Mouse (Mus musculus) intestine, embryonic 16.5 days (tissue): ENCODE results near the gene Cited2. TPM values are rescaled to one million over a fixed set of nuclear protein-coding genes. Genes with fewer than 3 reads are reported as not detected.

ENCODE experiments used
- ATAC-seq: fragments of 200-750 bp; cut with Nextera tagmentation; 2 replicates; pipeline ENCODE4 v1.8.0; 2017; ENCODE audit warnings: moderate TSS enrichment, moderate library complexity
- H3K27ac ChIP-seq: fragments of 300-500 bp; sonication (generic); 2 replicates; pipeline ENCODE4 v1.5.1; 2014; ENCODE audit warnings: mild to moderate bottlenecking, low read length
- H3K27me3 ChIP-seq: fragments of 300-500 bp; sonication (generic); replicated peaks from 2 replicates; pipeline ENCODE4 v1.6.1; 2014; ENCODE audit warnings: low read length, control low read depth, mixed read lengths; ENCODE audit not compliant: control insufficient read depth, insufficient read depth
- H3K36me3 ChIP-seq: fragments of 300-500 bp; sonication (generic); 2 replicates; pipeline ENCODE4 v1.6.1; 2014; ENCODE audit warnings: low read length, control low read depth; ENCODE audit not compliant: control insufficient read depth, insufficient read depth
- H3K4me1 ChIP-seq: fragments of 300-500 bp; sonication (generic); 2 replicates; pipeline ENCODE4 v1.6.1; 2014; ENCODE audit warnings: low read length, control low read depth, mixed read lengths; ENCODE audit not compliant: control insufficient read depth, insufficient read depth
- H3K4me2 ChIP-seq: fragments of 300-500 bp; sonication (generic); 2 replicates; pipeline ENCODE4 v1.6.1; 2014; ENCODE audit warnings: low read depth, low read length, control low read depth
- H3K4me3 ChIP-seq: fragments of 300-500 bp; sonication (generic); 2 replicates; pipeline ENCODE4 v1.5.1; 2014; ENCODE audit warnings: mild to moderate bottlenecking, low read length
- H3K9ac ChIP-seq: fragments of 300-500 bp; sonication (generic); 2 replicates; pipeline ENCODE4 v1.6.1; 2014; ENCODE audit warnings: low read depth, low read length
- H3K9me3 ChIP-seq: fragments of 300-500 bp; sonication (generic); 2 replicates; pipeline ENCODE4 v1.6.1; 2016; ENCODE audit warnings: low read length, control low read depth; ENCODE audit not compliant: control insufficient read depth
- WGBS: fragments of 180-500 bp; shearing (Covaris S2); extraction: QIAGEN DNeasy Blood & Tissue Kit; methylation state at CpG from one replicate; pipeline ENCODE4 v1.1.7; 2014; 5-methylcytosine and 5-hydroxymethylcytosine counted together
- polyA plus RNA-seq: library from polyadenylated mRNA; unstranded; fragments of >200 nt; fragmentation: Nextera tagmentation; extraction: Ambion mirVana; gene quantifications from 2 replicates; pipeline ENCODE4 v1.2.1, GENCODE M21; 2015

Gene Cited2
- 21.8 and 41.6 TPM in 2 replicates for polyA plus RNA-seq

- under 1% methylated on average over 55 of the region's 55 CpGs for WGBS
- Histone ChIP-seq H3K9me3 (no peaks in the 10 kb centered on the region), H3K9ac (peak within 1 kb of the TSS; percentile 96), H3K4me2 (peak within 1 kb of the TSS; percentile 87), H3K36me3 (no peaks in the 10 kb centered on the region), H3K27me3 (no peaks in the 10 kb centered on the region), H3K27ac (peak within 1 kb of the TSS; percentile 99), H3K4me3 (peak within 1 kb of the TSS; percentile 95), H3K4me1 (peaks cover 19% of the 10 kb centered on the region)
- peak; percentile 82 for ATAC-seq
These were observed at the start of gene Cited2 for GRCm38 (mm10) chr10:17722653-17723410. Gene Cited2 (plus strand): TSS chr10:17723218.

- ATAC-seq = peak; percentile 61
- Histone ChIP-seq H3K9me3 (no peaks in the 10 kb centered on the region), H3K27ac (no peak overlapping the region), H3K9ac (no peak overlapping the region), H3K4me1 (no peaks in the 10 kb centered on the region), H3K4me3 (no peak overlapping the region), H3K4me2 (no peak overlapping the region), H3K27me3 (no peaks in the 10 kb centered on the region), H3K36me3 (no peaks in the 10 kb centered on the region)
- WGBS = 65% methylated on average over 5 of the region's 5 CpGs
These were observed 48.6 kb upstream of the Cited2 start for GRCm38 (mm10) chr10:17674454-17674853.

- no peak; the same call in 1 of the 2 replicates for ATAC-seq
- Histone ChIP-seq H3K27me3 (no peaks in the 10 kb centered on the region), H3K9me3 (no peaks in the 10 kb centered on the region), H3K36me3 (no peaks in the 10 kb centered on the region), H3K4me2 (no peak overlapping the region), H3K9ac (no peak overlapping the region), H3K27ac (no peak overlapping the region), H3K4me1 (no peaks in the 10 kb centered on the region), H3K4me3 (no peak overlapping the region)
- 88% methylated on average over 2 of the region's 2 CpGs for WGBS
These were observed 48.1 kb upstream of the Cited2 start for GRCm38 (mm10) chr10:17674869-17675268.

- no peak overlapping the region for H3K9ac ChIP-seq
- no peak for ATAC-seq
- H3K27me3 ChIP-seq = no peaks in the 10 kb centered on the region
- no peak overlapping the region for H3K27ac ChIP-seq
- 78% methylated on average over 3 of the region's 3 CpGs for WGBS
- no peak overlapping the region for H3K4me2 ChIP-seq
- no peaks in the 10 kb centered on the region for H3K9me3 ChIP-seq
- H3K4me3 ChIP-seq = no peak overlapping the region
- no peaks in the 10 kb centered on the region for H3K4me1 ChIP-seq
- no peaks in the 10 kb centered on the region for H3K36me3 ChIP-seq
These were observed 46.6 kb upstream of the Cited2 start for GRCm38 (mm10) chr10:17676464-17676863.

- Histone ChIP-seq H3K4me1 (no peaks in the 10 kb centered on the region), H3K4me2 (no peak overlapping the region), H3K36me3 (no peaks in the 10 kb centered on the region), H3K4me3 (no peak overlapping the region), H3K27ac (no peak overlapping the region), H3K27me3 (no peaks in the 10 kb centered on the region), H3K9ac (no peak overlapping the region), H3K9me3 (no peaks in the 10 kb centered on the region)
- 58% methylated on average over 4 of the region's 4 CpGs for WGBS
- ATAC-seq = no peak
These were observed 45.7 kb upstream of the Cited2 start for GRCm38 (mm10) chr10:17677308-17677707.

- Histone ChIP-seq H3K9ac (no peak overlapping the region), H3K27me3 (no peaks in the 10 kb centered on the region), H3K4me1 (no peaks in the 10 kb centered on the region), H3K36me3 (no peaks in the 10 kb centered on the region), H3K4me3 (no peak overlapping the region), H3K4me2 (no peak overlapping the region), H3K9me3 (no peaks in the 10 kb centered on the region), H3K27ac (peak overlapping the region; percentile 77)
- ATAC-seq = peak; percentile 96
- 60% methylated on average over 8 of the region's 8 CpGs for WGBS
These were observed 42.3 kb upstream of the Cited2 start for GRCm38 (mm10) chr10:17680432-17681382.

- Histone ChIP-seq H3K27me3 (no peaks in the 10 kb centered on the region), H3K27ac (peak overlapping the region; percentile 77), H3K4me1 (no peaks in the 10 kb centered on the region), H3K4me3 (no peak overlapping the region), H3K4me2 (no peak overlapping the region), H3K9me3 (no peaks in the 10 kb centered on the region), H3K36me3 (no peaks in the 10 kb centered on the region), H3K9ac (no peak overlapping the region)
- no peak for ATAC-seq
- 81% methylated on average over 2 of the region's 2 CpGs for WGBS
These were observed 41.6 kb upstream of the Cited2 start for GRCm38 (mm10) chr10:17681386-17681785.

- H3K27me3 ChIP-seq = no peaks in the 10 kb centered on the region
- 54% methylated on average over 6 of the region's 6 CpGs for WGBS
These were observed 39.1 kb upstream of the Cited2 start for GRCm38 (mm10) chr10:17683852-17684428.

GRCm38 (mm10) chr10:17689806-17690205, 33.2 kb upstream of the Cited2 start:
- H3K9me3 ChIP-seq = no peaks in the 10 kb centered on the region
- H3K27me3 ChIP-seq = no peaks in the 10 kb centered on the region
- ATAC-seq = no peak
- no peak overlapping the region for H3K4me2 ChIP-seq
- no peak overlapping the region for H3K27ac ChIP-seq
- no peak overlapping the region for H3K4me3 ChIP-seq
- H3K4me1 ChIP-seq = no peaks in the 10 kb centered on the region
- H3K36me3 ChIP-seq = no peaks in the 10 kb centered on the region
- no peak overlapping the region for H3K9ac ChIP-seq
- 25% methylated on average over 4 of the region's 4 CpGs for WGBS

More at GRCm38 (mm10) chr10:17683852-17684428, 39.1 kb upstream of the Cited2 start:
- Histone ChIP-seq H3K27ac (no peak overlapping the region; the same call in 1 of the 2 replicates), H3K9me3 (no peaks in the 10 kb centered on the region), H3K36me3 (no peaks in the 10 kb centered on the region), H3K4me2 (no peak overlapping the region), H3K4me3 (no peak overlapping the region), H3K9ac (no peak overlapping the region), H3K4me1 (no peaks in the 10 kb centered on the region)
- peak; percentile 75 for ATAC-seq
